Mouse (Mus musculus) c-Kit-positive CD71-positive TER-119-positive erythroid progenitor cells, embryonic 14.5 days (primary cell): Measurements from ENCODE around the gene Hba-x.
A peak's percentile ranks its signal among the peaks of the same experiment; 100 is the strongest.

Experiments
- DNase-seq: peaks from one replicate; pipeline ENCODE4 v3.0.0-alpha.2; 2013; ENCODE audit warnings: low spot score

Gene Hba-x

GRCm38 (mm10) chr11:32276347-32276746, at the start of gene Hba-x:
Gene Hba-x (plus strand): TSS chr11:32276400.
- DNase-seq = no peak

DNA sequence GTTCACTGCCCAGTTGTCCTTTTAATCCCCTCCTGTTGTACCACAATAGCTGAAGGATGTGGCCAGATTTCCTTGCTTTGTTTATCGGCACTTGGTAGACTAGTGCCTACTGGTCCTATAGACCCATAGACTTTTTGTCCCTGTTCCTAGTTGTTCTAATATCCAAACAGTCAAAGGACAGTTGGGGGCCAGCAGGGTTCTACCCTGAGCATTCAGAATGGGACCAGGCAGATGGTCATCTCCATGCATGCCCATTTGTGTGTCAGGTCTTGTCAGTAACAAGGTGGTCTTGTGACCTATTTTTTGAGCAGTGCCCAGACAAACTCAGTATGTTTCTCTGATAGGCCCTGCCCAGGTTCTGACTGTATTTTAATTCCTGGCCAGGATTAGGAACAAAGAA, 49.2 kb upstream of the Hba-x start:
- no peak for DNase-seq

DNA sequence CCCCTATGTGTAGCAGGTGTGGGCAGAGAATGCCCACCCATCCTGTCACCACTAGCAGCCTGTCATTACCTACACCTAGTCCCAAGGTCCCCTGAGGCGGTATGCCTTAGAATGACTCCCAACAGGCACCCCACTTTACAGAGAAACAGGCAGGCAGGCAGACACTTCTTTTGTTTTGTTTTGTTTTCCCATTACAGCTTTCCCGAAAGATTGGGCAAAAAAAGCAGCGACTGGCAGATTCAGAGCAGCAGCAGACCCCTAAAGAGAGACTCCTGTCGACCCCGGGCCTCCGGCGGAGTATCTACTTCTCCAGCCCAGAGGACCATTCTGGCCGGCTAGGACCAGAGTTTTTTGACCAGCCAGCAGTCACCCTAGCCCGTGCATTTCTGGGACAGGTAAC, 48.6 kb upstream of the Hba-x start:
- DNase-seq = no peak

DNA sequence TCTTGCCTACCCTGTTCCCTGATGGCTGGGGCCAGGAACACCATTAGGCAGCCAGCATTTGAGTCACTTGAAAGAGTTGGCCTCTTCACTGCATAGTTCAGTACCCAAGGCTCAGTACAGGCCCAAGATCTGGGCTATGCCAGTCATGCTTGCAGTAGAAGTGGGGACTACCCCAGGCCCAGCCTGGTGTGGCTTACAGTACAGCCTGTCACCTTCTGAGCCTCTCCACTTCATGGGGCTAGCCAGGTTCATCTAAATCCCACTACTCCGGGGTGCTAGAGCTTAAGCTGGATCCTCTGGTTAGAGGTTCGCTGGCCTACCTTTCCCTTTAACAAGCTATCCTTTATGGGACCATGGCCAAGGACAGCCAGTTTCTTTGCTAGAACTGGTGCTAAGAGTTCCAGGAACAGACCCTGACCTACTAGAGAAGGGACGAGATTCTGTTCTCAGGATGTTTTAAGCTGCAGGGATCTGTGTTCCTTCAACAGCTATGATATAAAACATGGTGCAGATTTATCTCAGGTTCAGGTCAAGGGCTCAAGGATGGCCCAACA, 47.8 kb upstream of the Hba-x start:
- DNase-seq = no peak

GRCm38 (mm10) chr11:32230220-32230619, 46.0 kb upstream of the Hba-x start:
- no peak for DNase-seq

- no peak for DNase-seq
Measured at GRCm38 (mm10) chr11:32231125-32231524, 45.1 kb upstream of the Hba-x start.

- DNase-seq = no peak
Measured at GRCm38 (mm10) chr11:32232848-32233247, 43.4 kb upstream of the Hba-x start.

GRCm38 (mm10) chr11:32233895-32234294, 42.3 kb upstream of the Hba-x start:
- no peak for DNase-seq

GRCm38 (mm10) chr11:32234816-32235485, 41.2 kb upstream of the Hba-x start:
- no peak for DNase-seq

GRCm38 (mm10) chr11:32235646-32236045, 40.6 kb upstream of the Hba-x start:
- no peak for DNase-seq

- DNase-seq = no peak
Measured at GRCm38 (mm10) chr11:32236132-32236531, 40.1 kb upstream of the Hba-x start.

- DNase-seq = peak; percentile 70
Measured at GRCm38 (mm10) chr11:32236712-32237410, 39.3 kb upstream of the Hba-x start.

GRCm38 (mm10) chr11:32237411-32237795, 38.8 kb upstream of the Hba-x start:
- no peak for DNase-seq

GRCm38 (mm10) chr11:32238093-32238860, 37.9 kb upstream of the Hba-x start:
- DNase-seq = peak; percentile 78

GRCm38 (mm10) chr11:32241391-32241790, 34.8 kb upstream of the Hba-x start:
- DNase-seq = no peak

GRCm38 (mm10) chr11:32242209-32242608, 34.0 kb upstream of the Hba-x start:
- DNase-seq = no peak

- no peak for DNase-seq
Measured at GRCm38 (mm10) chr11:32243205-32243955, 32.8 kb upstream of the Hba-x start.

GRCm38 (mm10) chr11:32244064-32244463, 32.1 kb upstream of the Hba-x start:
- DNase-seq = no peak

DNA sequence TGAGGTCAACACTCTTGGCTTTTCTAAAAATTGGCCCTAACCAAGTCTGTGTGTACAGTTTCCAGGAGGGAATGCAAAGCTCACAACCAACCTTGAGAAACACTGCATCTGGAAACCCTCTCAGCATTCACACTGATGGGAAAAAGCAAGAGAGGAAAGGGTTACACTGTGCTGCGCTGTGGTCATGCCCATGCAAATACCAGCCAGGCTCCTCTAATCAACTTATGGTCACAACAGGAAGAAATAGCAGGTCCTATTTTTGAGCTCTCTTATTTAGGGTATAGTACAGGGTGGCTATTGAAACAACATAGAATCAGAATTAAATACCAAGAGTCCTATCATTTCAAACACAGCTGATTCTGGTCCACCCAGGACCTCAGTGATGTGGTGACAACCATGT, 31.6 kb upstream of the Hba-x start:
- no peak for DNase-seq

- DNase-seq = peak; percentile 95
Measured at GRCm38 (mm10) chr11:32245614-32246013, 30.6 kb upstream of the Hba-x start.

DNA sequence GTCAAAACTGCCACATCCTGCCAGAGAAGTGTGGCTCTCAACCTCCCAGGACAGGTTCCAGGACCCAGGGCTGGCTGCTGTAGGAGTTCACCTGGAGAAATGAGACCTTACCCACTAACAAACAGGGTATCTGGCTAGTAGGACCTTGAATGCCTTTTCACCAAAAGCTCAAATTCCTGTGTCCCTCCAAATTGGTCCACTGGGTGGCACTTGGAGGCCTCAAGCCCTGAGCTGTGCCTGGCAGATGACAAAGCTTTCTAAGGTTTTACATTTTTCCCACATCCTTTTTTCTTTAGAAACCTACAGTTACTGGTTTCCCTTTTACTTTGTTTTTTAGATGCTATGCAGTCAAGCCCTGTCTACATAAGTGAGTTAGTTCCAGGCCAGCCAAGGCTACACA, 29.1 kb upstream of the Hba-x start:
- peak; percentile 63 for DNase-seq

- no peak for DNase-seq
Measured at GRCm38 (mm10) chr11:32248350-32248749, 27.9 kb upstream of the Hba-x start.
